In genomic region chr4:41274377-41274979, GRCm38 (mm10) we compare ENCODE assay signal across 8 mouse cellular contexts. TPM values are rescaled to one million over a fixed set of nuclear protein-coding genes. Genes with fewer than 3 reads are reported as not detected.
A peak's percentile ranks its signal among the peaks of the same experiment; 100 is the strongest.
DNase-seq lines count a peak whose midpoint lies in the region; ATAC-seq and TF ChIP-seq lines count a peak whose summit lies in the region.

No protein-coding gene starts in this region.

- peak overlapping the region; percentile 89 for H3K4me2 ChIP-seq in neural tube, embryonic 11.5 days (ENCODE audit: low read depth)
- H3K4me2 ChIP-seq in heart, embryonic 15.5 days = peak overlapping the region; percentile 79
- peak overlapping the region; percentile 85 for H3K4me2 ChIP-seq in liver, embryonic 14.5 days (ENCODE audit: low read depth)

- no peak for TF ChIP-seq CTCF in liver, embryonic 14.5 days (IDR thresholded peaks at IDR 0.05; ENCODE audit: low read depth)

- H3K27ac ChIP-seq in neural tube, embryonic 11.5 days (ENCODE audit: low read depth, low read length) = peak overlapping the region; percentile 83
- H3K27ac ChIP-seq in brown adipose tissue, adult 24 weeks (replicated peaks; ENCODE audit: low read depth, low read length) = peak overlapping the region; percentile 97
- H3K27ac ChIP-seq in heart, embryonic 15.5 days = peak overlapping the region; percentile 93
- H3K27ac ChIP-seq in liver, embryonic 14.5 days = peak overlapping the region; percentile 89

- peaks cover 4% of the 10 kb centered on the region; the same call in 1 of the 2 replicates for H3K36me3 ChIP-seq in neural tube, embryonic 11.5 days (ENCODE audit: control insufficient read depth, insufficient read depth, low read length)
- peaks cover 9% of the 10 kb centered on the region; the same call in 1 of the 2 replicates for H3K36me3 ChIP-seq in heart, embryonic 15.5 days
- peaks cover 18% of the 10 kb centered on the region for H3K36me3 ChIP-seq in liver, embryonic 14.5 days (replicated peaks; ENCODE audit: control insufficient read depth, insufficient read depth, low read depth)

- H3K4me3 ChIP-seq in neural tube, embryonic 11.5 days (ENCODE audit: low read depth, low read length) = peak overlapping the region; percentile 93
- H3K4me3 ChIP-seq in brown adipose tissue, adult 24 weeks (ENCODE audit: insufficient read depth, low read depth, low read length) = peak overlapping the region; percentile 87
- peak overlapping the region; percentile 82 for H3K4me3 ChIP-seq in heart, embryonic 15.5 days
- peak overlapping the region; percentile 88 to 96 for H3K4me3 ChIP-seq in liver, embryonic 14.5 days (ENCODE audit: insufficient read depth in 1 of 2, low read depth in 2 of 2, low read length in 2 of 2)

- DNase-seq in neural tube, embryonic 11.5 days (ENCODE audit: low spot score) = no peak
- no peak for DNase-seq in neural tube, embryonic 10.5 days (ENCODE audit: extremely low spot score, low spot score)
- peak in 1 of 3 experiments; percentile 28 for DNase-seq in liver, embryonic 14.5 days (ENCODE audit: low read depth in 3 of 3, low spot score in 3 of 3)
- no peak for DNase-seq in thymus, adult 18-20 months
- DNase-seq in gastrocnemius, postnatal 10 days = no peak
- DNase-seq in left cerebral cortex, adult 8-10 months (ENCODE audit: low spot score in 2 of 2) = no peak

- H3K4me1 ChIP-seq in neural tube, embryonic 11.5 days (ENCODE audit: control insufficient read depth, insufficient read depth, low read length) = peaks cover 22% of the 10 kb centered on the region
- H3K4me1 ChIP-seq in brown adipose tissue, adult 24 weeks (ENCODE audit: control insufficient read depth, insufficient read depth, insufficient read length, low read length) = peaks cover 6% of the 10 kb centered on the region; the same call in 1 of the 2 replicates
- peaks cover 23% of the 10 kb centered on the region for H3K4me1 ChIP-seq in heart, embryonic 15.5 days (replicated peaks)
- peaks cover 25% of the 10 kb centered on the region in 2 experiments for H3K4me1 ChIP-seq in liver, embryonic 14.5 days (replicated peaks; ENCODE audit: control insufficient read depth in 2 of 2, insufficient read depth in 2 of 2, low read length in 1 of 2)

- no peaks in the 10 kb centered on the region for H3K9me3 ChIP-seq in neural tube, embryonic 11.5 days (ENCODE audit: control insufficient read depth, low read length)
- no peaks in the 10 kb centered on the region for H3K9me3 ChIP-seq in heart, embryonic 15.5 days (replicated peaks)
- H3K9me3 ChIP-seq in liver, embryonic 14.5 days (ENCODE audit: control insufficient read depth, low read length) = no peaks in the 10 kb centered on the region

- no peaks in the 10 kb centered on the region for H3K27me3 ChIP-seq in neural tube, embryonic 11.5 days (ENCODE audit: control insufficient read depth, insufficient read depth, low read length)
- no peaks in the 10 kb centered on the region for H3K27me3 ChIP-seq in heart, embryonic 15.5 days
- no peaks in the 10 kb centered on the region for H3K27me3 ChIP-seq in liver, embryonic 14.5 days (ENCODE audit: control insufficient read depth, insufficient read depth, low read length)

- ATAC-seq in neural tube, embryonic 11.5 days (ENCODE audit: insufficient read depth, low FRiP score, low TSS enrichment) = peak; percentile 65
- ATAC-seq in heart, embryonic 15.5 days (replicated peaks; ENCODE audit: insufficient number of reproducible peaks, insufficient read depth, low FRiP score, low read depth) = peak; percentile 53
- ATAC-seq in liver, embryonic 14.5 days (ENCODE audit: insufficient read depth) = peak; percentile 55

- WGBS in neural tube, embryonic 11.5 days = under 1% methylated on average over 17 of the region's 18 CpGs
- WGBS in heart, embryonic 15.5 days = under 1% methylated on average over 18 of the region's 18 CpGs
- 3% methylated on average over 18 of the region's 18 CpGs for WGBS in liver, embryonic 14.5 days (ENCODE audit: insufficient replicate concordance)

- peak overlapping the region; percentile 93 for H3K9ac ChIP-seq in neural tube, embryonic 11.5 days (ENCODE audit: low read length)
- H3K9ac ChIP-seq in heart, embryonic 15.5 days = peak overlapping the region; percentile 89
- H3K9ac ChIP-seq in liver, embryonic 14.5 days (replicated peaks) = peak overlapping the region; percentile 98

- no peak for TF ChIP-seq EP300 in liver, embryonic 14.5 days (IDR thresholded peaks at IDR 0.05; ENCODE audit: low read depth)

RNA-seq across cellular contexts. Expression of gene Ubap2, which starts 0.5 kb away (rescaled TPM):
- polyA plus RNA-seq in neural tube, embryonic 11.5 days (2014; fragmentation: Nextera tagmentation; extraction: Ambion mirVana) = 76.7 and 77.3 TPM in 2 replicates
- 18.6 and 19.3 TPM in 2 replicates for polyA plus RNA-seq in brown adipose tissue, adult 24 weeks (2012; ENCODE audit: insufficient read depth, insufficient read length, missing spikeins)
- 47.0 and 58.1 TPM in 2 replicates for polyA plus RNA-seq in heart, embryonic 15.5 days (2015; fragmentation: Nextera tagmentation; extraction: Ambion mirVana)
- 17.7 and 18.9 TPM in 2 replicates for polyA plus RNA-seq in liver, embryonic 14.5 days (2012; rRNA removed)
- 17.2 and 24.8 TPM in 2 replicates for polyA plus RNA-seq in liver, embryonic 14.5 days (2014; fragmentation: Nextera tagmentation; extraction: Ambion mirVana)
- total RNA-seq in gastrocnemius, postnatal 10 days (2021) = 100 to 1,000 TPM; 110 to 113 TPM
- 10 to 100 TPM; 38.8 to 46.3 (median 45.3) TPM for total RNA-seq in left cerebral cortex, adult 8-10 months (2022)

RNA-seq across cellular contexts. Expression of gene Dcaf12, which starts 40.2 kb away (rescaled TPM):
- 57.9 and 64.0 TPM in 2 replicates for polyA plus RNA-seq in neural tube, embryonic 11.5 days (2014; fragmentation: Nextera tagmentation; extraction: Ambion mirVana)
- 15.5 and 18.8 TPM in 2 replicates for polyA plus RNA-seq in brown adipose tissue, adult 24 weeks (2012; ENCODE audit: insufficient read depth, insufficient read length, missing spikeins)
- 50.2 and 57.2 TPM in 2 replicates for polyA plus RNA-seq in heart, embryonic 15.5 days (2015; fragmentation: Nextera tagmentation; extraction: Ambion mirVana)
- polyA plus RNA-seq in liver, embryonic 14.5 days (2012; rRNA removed) = 26.2 and 30.8 TPM in 2 replicates
- 47.3 and 52.4 TPM in 2 replicates for polyA plus RNA-seq in liver, embryonic 14.5 days (2014; fragmentation: Nextera tagmentation; extraction: Ambion mirVana)
- 10 to 100 TPM; 31.8 to 34.1 TPM for total RNA-seq in gastrocnemius, postnatal 10 days (2021)
- total RNA-seq in left cerebral cortex, adult 8-10 months (2022) = 10 to 100 TPM; 37.5 to 39.5 (median 38.6) TPM
